Mouse (Mus musculus): ENCODE measurements around the gene Dhrs4. TPM values are rescaled to one million over a fixed set of nuclear protein-coding genes. Genes with fewer than 3 reads are reported as not detected.

Gene Dhrs4
- polyA plus RNA-seq, 1 experiment from 2014 or later: 88.4 TPM

Other genes starting within 250 kb of the Dhrs4 start
- 3.4 and 3.5 TPM in 2 replicates for gene Carmil3, start 11.9 kb downstream of the Dhrs4 start, polyA plus RNA-seq (2016; fragmentation: Nextera tagmentation; extraction: Ambion mirVana)
- 0.59 and 0.64 TPM in 2 replicates for gene Cpne6, start 31.7 kb downstream of the Dhrs4 start, polyA plus RNA-seq (2016; fragmentation: Nextera tagmentation; extraction: Ambion mirVana)
- gene Nrl, start 46.2 kb downstream of the Dhrs4 start, polyA plus RNA-seq (2016; fragmentation: Nextera tagmentation; extraction: Ambion mirVana): 0.05 TPM in 1 of 2 replicates, not detected in the other
- 20.7 and 23.6 TPM in 2 replicates for gene Pck2, start 61.5 kb downstream of the Dhrs4 start, polyA plus RNA-seq (2016; fragmentation: Nextera tagmentation; extraction: Ambion mirVana)
- gene Dcaf11, start 81.2 kb downstream of the Dhrs4 start, polyA plus RNA-seq (2016; fragmentation: Nextera tagmentation; extraction: Ambion mirVana): 65.9 and 74.1 TPM in 2 replicates
- gene A730061H03Rik, start 81.6 kb downstream of the Dhrs4 start, polyA plus RNA-seq (2016; fragmentation: Nextera tagmentation; extraction: Ambion mirVana): not detected in 2 replicates
- 0.62 and 1.1 TPM in 2 replicates for gene Fitm1, start 96.9 kb downstream of the Dhrs4 start, polyA plus RNA-seq (2016; fragmentation: Nextera tagmentation; extraction: Ambion mirVana)
- 105 and 108 TPM in 2 replicates for gene Psme1, start 99.4 kb downstream of the Dhrs4 start, polyA plus RNA-seq (2016; fragmentation: Nextera tagmentation; extraction: Ambion mirVana)
- 6.0 and 6.6 TPM in 2 replicates for gene Emc9, start 106.5 kb downstream of the Dhrs4 start, polyA plus RNA-seq (2016; fragmentation: Nextera tagmentation; extraction: Ambion mirVana)
- 173 and 186 TPM in 2 replicates for gene Psme2, start 112.4 kb downstream of the Dhrs4 start, polyA plus RNA-seq (2016; fragmentation: Nextera tagmentation; extraction: Ambion mirVana)
- gene Rnf31, start 113.0 kb downstream of the Dhrs4 start, polyA plus RNA-seq (2016; fragmentation: Nextera tagmentation; extraction: Ambion mirVana): 18.6 and 21.4 TPM in 2 replicates
- 7.2 and 8.0 TPM in 2 replicates for gene Irf9, start 124.8 kb downstream of the Dhrs4 start, polyA plus RNA-seq (2016; fragmentation: Nextera tagmentation; extraction: Ambion mirVana)
- 6.5 and 7.1 TPM in 2 replicates for gene Rec8, start 139.3 kb downstream of the Dhrs4 start, polyA plus RNA-seq (2016; fragmentation: Nextera tagmentation; extraction: Ambion mirVana)
- 118 and 126 TPM in 2 replicates for gene Ipo4, start 157.2 kb downstream of the Dhrs4 start, polyA plus RNA-seq (2016; fragmentation: Nextera tagmentation; extraction: Ambion mirVana)
- 0.89 and 1.4 TPM in 2 replicates for gene Gm49378, start 159.1 kb downstream of the Dhrs4 start, polyA plus RNA-seq (2016; fragmentation: Nextera tagmentation; extraction: Ambion mirVana)
- 78.3 and 79.3 TPM in 2 replicates for gene Tm9sf1, start 165.0 kb downstream of the Dhrs4 start, polyA plus RNA-seq (2016; fragmentation: Nextera tagmentation; extraction: Ambion mirVana)
- gene Tssk4, start 171.4 kb downstream of the Dhrs4 start, polyA plus RNA-seq (2016; fragmentation: Nextera tagmentation; extraction: Ambion mirVana): 0.74 and 0.82 TPM in 2 replicates
- 62.1 and 66.3 TPM in 2 replicates for gene Mdp1, start 181.8 kb downstream of the Dhrs4 start, polyA plus RNA-seq (2016; fragmentation: Nextera tagmentation; extraction: Ambion mirVana)
- 60.7 and 64.7 TPM in 2 replicates for gene Gmpr2, start 193.2 kb downstream of the Dhrs4 start, polyA plus RNA-seq (2016; fragmentation: Nextera tagmentation; extraction: Ambion mirVana)
- 628 and 638 TPM in 2 replicates for gene Nedd8, start 193.4 kb downstream of the Dhrs4 start, polyA plus RNA-seq (2016; fragmentation: Nextera tagmentation; extraction: Ambion mirVana)
- gene Tinf2, start 203.1 kb downstream of the Dhrs4 start, polyA plus RNA-seq (2016; fragmentation: Nextera tagmentation; extraction: Ambion mirVana): 65.8 and 69.2 TPM in 2 replicates
- 0.70 and 0.90 TPM in 2 replicates for gene Tgm1, start 235.2 kb downstream of the Dhrs4 start, polyA plus RNA-seq (2016; fragmentation: Nextera tagmentation; extraction: Ambion mirVana)
- 29.7 and 35.3 TPM in 2 replicates for gene Rabggta, start 243.5 kb downstream of the Dhrs4 start, polyA plus RNA-seq (2016; fragmentation: Nextera tagmentation; extraction: Ambion mirVana)

Measured in embryonic facial prominence, embryonic 10.5 days (tissue).